Mouse (Mus musculus): ENCODE measurements at regions not wholly inside any gene's neighbourhood (a gene's known extent, or its start where the extent isn't known, plus 50 kb on each side); places are given as distances from the start of the nearest gene placed in this dataset.

DNA sequence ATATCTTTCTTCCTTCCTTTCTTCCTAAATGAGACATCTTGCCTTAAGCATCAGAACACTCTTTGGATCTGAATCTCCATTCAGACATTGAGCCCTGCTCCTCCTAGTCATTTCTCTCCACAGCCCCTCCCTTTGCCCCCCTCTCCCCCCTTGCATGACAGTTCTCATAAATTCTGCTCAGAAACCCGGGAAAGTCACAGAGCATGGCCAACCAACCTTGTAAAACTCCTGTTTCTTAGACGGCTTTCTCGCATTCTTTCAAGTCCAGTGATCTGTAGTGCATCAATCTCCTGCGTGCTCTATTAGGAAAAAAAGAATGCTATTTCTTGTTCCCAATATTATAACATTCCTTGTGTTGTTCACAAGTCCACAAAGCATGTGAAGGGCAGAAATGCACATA is 124.6 kb downstream of the Ugt8a start:
- DNase-seq: no peak

DNA sequence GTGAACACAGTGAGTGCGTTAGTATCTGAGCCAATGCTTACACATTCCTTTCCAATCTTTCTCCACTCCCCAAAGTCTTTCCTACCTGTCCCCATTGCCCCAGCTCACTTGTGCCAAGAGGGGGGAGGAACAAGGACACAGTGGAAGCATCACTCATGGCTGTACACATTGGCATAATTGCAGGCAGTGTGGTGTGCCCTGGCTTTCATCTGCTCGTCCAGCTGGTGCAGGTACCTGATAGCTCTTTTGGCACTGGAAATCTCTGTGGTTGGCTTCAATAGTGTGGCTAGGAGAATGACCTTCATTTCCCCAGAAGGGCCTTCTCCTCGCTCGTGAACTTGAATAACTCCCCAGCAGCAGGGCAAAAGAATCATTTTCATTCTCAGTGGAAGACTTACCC is 125.6 kb downstream of the Ugt8a start:
- DNase-seq: peak; percentile 1

DNA sequence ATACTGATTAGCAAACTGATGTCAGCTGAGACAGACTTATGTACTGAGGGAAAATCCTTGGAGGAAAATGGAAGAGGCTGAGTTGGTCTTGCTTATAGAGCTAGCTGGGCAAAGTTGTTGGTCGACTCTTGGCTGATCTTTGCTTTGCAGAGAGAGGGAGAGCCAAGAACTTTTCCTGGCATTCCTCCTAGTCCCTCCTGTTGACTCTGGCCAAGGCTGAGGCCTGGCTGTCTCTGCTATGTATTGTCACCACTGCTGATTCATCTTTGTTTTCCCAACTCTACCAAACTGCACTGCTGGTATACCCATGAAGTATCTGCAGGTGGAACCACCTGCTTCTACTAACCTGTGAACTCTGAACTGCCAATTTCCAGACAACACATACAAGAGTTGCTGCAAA is 143.8 kb downstream of the Ugt8a start:
- peak; percentile 5 for DNase-seq

DNA sequence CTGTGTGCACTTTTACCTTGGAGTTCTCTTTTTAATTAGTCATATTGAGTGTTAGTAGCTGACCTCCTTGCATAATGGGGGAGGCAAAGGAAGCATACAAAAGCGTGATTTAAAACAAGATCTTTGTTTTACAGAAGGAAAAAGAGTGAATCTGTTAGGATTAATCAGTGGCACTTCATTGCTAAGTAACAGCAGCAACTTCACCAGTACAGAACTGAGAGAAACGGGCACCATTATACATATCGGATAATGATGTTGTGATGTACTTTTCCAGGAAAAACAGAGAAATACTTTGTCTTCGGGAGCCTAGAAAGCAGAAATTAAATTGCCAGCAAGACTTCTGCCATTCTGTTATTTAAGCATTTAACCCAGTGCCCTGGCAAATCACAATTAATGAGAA is 157.1 kb downstream of the Ugt8a start:
- DNase-seq: no peak

DNA sequence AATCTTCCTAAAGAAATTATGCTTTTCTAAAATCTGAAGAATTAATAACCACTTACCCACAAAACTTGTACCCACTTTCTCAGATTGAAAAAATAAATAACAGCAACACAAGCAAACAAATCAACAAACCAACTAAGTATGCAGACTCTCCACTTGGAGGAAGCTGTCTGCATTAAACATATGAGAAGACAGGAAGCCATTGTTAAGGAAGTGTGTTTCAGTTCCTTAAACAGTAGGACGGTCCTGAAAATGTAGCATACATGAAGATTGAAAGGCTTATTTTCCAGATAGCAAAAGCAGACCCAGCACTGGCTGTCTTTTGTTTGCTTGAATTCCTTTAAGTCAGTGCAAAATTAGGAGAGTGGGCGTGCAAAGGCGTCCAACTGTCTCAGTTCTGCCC is 158.2 kb downstream of the Ugt8a start:
- no peak for DNase-seq

Measured in adrenal gland, adult 2 months (tissue).